Mouse (Mus musculus): ENCODE measurements around the gene Eral1.

DNA sequence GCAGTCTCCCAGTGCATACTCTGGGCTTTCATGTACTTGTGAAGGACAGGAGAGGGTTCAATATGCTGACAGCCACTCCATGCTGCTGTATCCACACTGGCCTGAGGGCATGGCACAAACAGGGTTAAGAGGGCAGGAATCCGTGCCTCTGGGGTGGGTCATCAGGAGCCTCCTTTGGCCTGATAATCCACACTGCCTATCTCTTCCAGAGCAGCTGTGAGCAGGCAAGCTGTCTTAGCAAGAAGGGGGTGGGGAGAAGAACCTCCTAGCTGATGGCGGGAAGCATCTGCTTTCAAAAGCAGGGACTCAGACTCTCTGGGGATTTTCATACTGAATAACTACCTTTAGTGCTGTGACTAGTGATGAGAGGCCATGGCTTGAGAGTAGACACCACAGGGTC lies 14.3 kb downstream of the Eral1 start:
- no peak for TF ChIP-seq CTCF (IDR thresholded peaks at IDR 0.05; ENCODE audit: extremely low read depth, insufficient read depth, low read length)
- no peak for TF ChIP-seq POLR2A (IDR thresholded peaks at IDR 0.05; ENCODE audit: extremely low read depth, insufficient read depth, low read length)
